Mouse (Mus musculus) CH12.LX (cell line): ENCODE measurements around the gene Grip1. TPM values are rescaled to one million over a fixed set of nuclear protein-coding genes. Genes with fewer than 3 reads are reported as not detected.

Experiments
- DNase-seq: peaks from one replicate; pipeline ENCODE4 v3.0.0-alpha.2; 2013; ENCODE audit errors: extremely low read depth
- H3K27ac ChIP-seq: 2 replicates; pipeline ENCODE4 v1.5.1; 2012; ENCODE audit warnings: low read depth, mild to moderate bottlenecking, control low read depth, moderate library complexity; ENCODE audit not compliant: insufficient read depth
- H3K27me3 ChIP-seq: replicated peaks from 2 replicates; pipeline ENCODE3; 2012; ENCODE audit warnings: inconsistent platforms
- H3K36me3 ChIP-seq, 2 experiments: replicated peaks in 1 of 2; 2 replicates each; pipeline versions ENCODE3 to v1.6.1; 2012; ENCODE audit warnings: inconsistent platforms in 1 of 2, low read length in 1 of 2, mild to moderate bottlenecking in 1 of 2, mixed read lengths in 1 of 2, moderate library complexity in 1 of 2; ENCODE audit not compliant: control insufficient read depth in 1 of 2, insufficient read depth in 1 of 2
- H3K4me1 ChIP-seq, 2 experiments: 2 replicates each; pipeline ENCODE4 v1.6.1; 2012; ENCODE audit warnings: inconsistent platforms in 1 of 2, moderate library complexity in 1 of 2; ENCODE audit not compliant: insufficient read depth in 2 of 2, control insufficient read depth in 1 of 2
- H3K4me2 ChIP-seq: 2 replicates; pipeline ENCODE4 v1.6.1; 2012; ENCODE audit warnings: low read depth, mild to moderate bottlenecking, control low read depth; ENCODE audit not compliant: poor library complexity, insufficient read depth, severe bottlenecking
- H3K4me3 ChIP-seq, 3 experiments: fragments of 150-350 bp in 1 of 3; sonication (generic) in 1 of 3; replicated peaks in 1 of 3; 2 replicates each; pipeline versions ENCODE3 to v1.5.1; 2011 to 2012; ENCODE audit warnings: low read depth in 2 of 3, low read length in 2 of 3, mild to moderate bottlenecking in 2 of 3, moderate library complexity in 2 of 3, control low read depth in 1 of 3, improper control_type of control experiment in 1 of 3, inconsistent platforms in 1 of 3, mixed read lengths in 1 of 3; ENCODE audit not compliant: poor library complexity in 1 of 3
- H3K79me2 ChIP-seq: replicated peaks from 2 replicates; pipeline ENCODE4 v1.6.1; 2012; ENCODE audit warnings: mild to moderate bottlenecking, moderate library complexity; ENCODE audit not compliant: control insufficient read depth, poor library complexity, insufficient read depth, severe bottlenecking; ENCODE audit errors: extremely low read depth
- H3K9ac ChIP-seq: 2 replicates; pipeline ENCODE4 v1.6.1; 2012; ENCODE audit warnings: low read depth, mild to moderate bottlenecking, control low read depth, moderate library complexity; ENCODE audit not compliant: insufficient read depth
- H3K9me3 ChIP-seq: replicated peaks from 2 replicates; pipeline ENCODE3; 2012; ENCODE audit warnings: low read length, inconsistent platforms, mixed read lengths
- CHD1 ChIP-seq: IDR thresholded peaks from 2 replicates; pipeline ENCODE4 v1.6.1; 2012; ENCODE audit warnings: low read depth, low read length, improper control_type of control experiment, inconsistent platforms
- CHD2 ChIP-seq: IDR thresholded peaks from 2 replicates; pipeline ENCODE4 v1.6.1; 2011; ENCODE audit warnings: low read length, improper control_type of control experiment
- E2F4 ChIP-seq: IDR thresholded peaks from 2 replicates; pipeline ENCODE4 v1.6.1; 2011; ENCODE audit warnings: low read depth, low read length, improper control_type of control experiment; ENCODE audit not compliant: insufficient replicate concordance
- ELF1 ChIP-seq: IDR thresholded peaks from 2 replicates; pipeline ENCODE4 v1.6.1; 2014; ENCODE audit warnings: low read depth, mild to moderate bottlenecking, inconsistent platforms, low read length, improper control_type of control experiment
- EP300 ChIP-seq: IDR thresholded peaks from 2 replicates; pipeline ENCODE4 v1.6.1; 2011; ENCODE audit warnings: low read length, improper control_type of control experiment
- ETS1 ChIP-seq: conservative IDR thresholded peaks from 2 replicates; pipeline ENCODE4 v1.6.1; 2012; ENCODE audit warnings: low read depth, mild to moderate bottlenecking, inconsistent platforms, low read length, improper control_type of control experiment, moderate library complexity
- HCFC1 ChIP-seq: IDR thresholded peaks from 2 replicates; pipeline ENCODE4 v1.6.1; 2012; ENCODE audit warnings: low read depth, mild to moderate bottlenecking, inconsistent platforms, low read length, improper control_type of control experiment
- JUN ChIP-seq: IDR thresholded peaks from 2 replicates; pipeline ENCODE4 v1.6.1; 2011; ENCODE audit warnings: low read depth, mild to moderate bottlenecking, low read length, improper control_type of control experiment, moderate library complexity; ENCODE audit not compliant: insufficient read depth
- KAT2A ChIP-seq: IDR thresholded peaks from 2 replicates; pipeline ENCODE4 v1.6.1; 2012; ENCODE audit warnings: low read length, improper control_type of control experiment, inconsistent platforms; ENCODE audit not compliant: insufficient replicate concordance
- MAX ChIP-seq: IDR thresholded peaks from 2 replicates; pipeline ENCODE4 v1.6.1; 2011; ENCODE audit warnings: low read length, improper control_type of control experiment
- MEF2A ChIP-seq: IDR thresholded peaks from 2 replicates; pipeline ENCODE4 v1.6.1; 2014; ENCODE audit warnings: low read depth, mild to moderate bottlenecking, inconsistent platforms, low read length, improper control_type of control experiment, borderline replicate concordance
- MXI1 ChIP-seq: IDR thresholded peaks from 2 replicates; pipeline ENCODE4 v1.6.1; 2011; ENCODE audit warnings: mild to moderate bottlenecking, low read depth, low read length, improper control_type of control experiment
- MYC ChIP-seq: IDR thresholded peaks from 2 replicates; pipeline ENCODE4 v1.6.1; 2011; ENCODE audit warnings: low read depth, mild to moderate bottlenecking, improper control_type of control experiment, low read length
- NELFE ChIP-seq: IDR thresholded peaks from 2 replicates; pipeline ENCODE4 v1.6.1; 2011; ENCODE audit warnings: low read depth, low read length, improper control_type of control experiment
- PAX5 ChIP-seq: IDR thresholded peaks from 2 replicates; pipeline ENCODE4 v1.6.1; 2012; ENCODE audit warnings: low read length, inconsistent platforms, mixed read lengths
- POLR2AphosphoS2 ChIP-seq: IDR thresholded peaks from 2 replicates; pipeline ENCODE4 v1.6.1; 2011; ENCODE audit warnings: low read depth, low read length, improper control_type of control experiment
- RAD21 ChIP-seq: IDR thresholded peaks from 2 replicates; pipeline ENCODE4 v1.6.1; 2011; ENCODE audit warnings: low read depth, mild to moderate bottlenecking, low read length, improper control_type of control experiment, moderate library complexity
- RCOR1 ChIP-seq: conservative IDR thresholded peaks from 2 replicates; pipeline ENCODE4 v1.6.1; 2012; ENCODE audit warnings: low read depth, mild to moderate bottlenecking, inconsistent platforms, low read length, improper control_type of control experiment
- SIN3A ChIP-seq: IDR thresholded peaks from 2 replicates; pipeline ENCODE4 v1.6.1; 2012; ENCODE audit warnings: low read length, improper control_type of control experiment, inconsistent platforms
- SMC3 ChIP-seq: IDR thresholded peaks from 2 replicates; pipeline ENCODE4 v1.6.1; 2011; ENCODE audit warnings: low read depth, low read length, improper control_type of control experiment
- TBP ChIP-seq: conservative IDR thresholded peaks from 2 replicates; pipeline ENCODE4 v1.6.1; 2011; ENCODE audit warnings: low read depth, low read length, improper control_type of control experiment
- ZC3H11A ChIP-seq: IDR thresholded peaks from 2 replicates; pipeline ENCODE4 v1.6.1; 2012; ENCODE audit warnings: low read depth, mild to moderate bottlenecking, inconsistent platforms, low read length, improper control_type of control experiment
- ZKSCAN1 ChIP-seq: IDR thresholded peaks from 2 replicates; pipeline ENCODE4 v1.6.1; 2012; ENCODE audit warnings: low read depth, inconsistent platforms, low read length, improper control_type of control experiment, borderline replicate concordance
- ZNF384 ChIP-seq: IDR thresholded peaks from 2 replicates; pipeline ENCODE4 v1.6.1; 2012; ENCODE audit warnings: low read depth, low read length, improper control_type of control experiment, inconsistent platforms
- dilution Hi-C: fragments of 300-500 bp; cut with MboI; formaldehyde crosslinking; loops from 2 replicates; pipeline ENCODE4 v1.14.3; 2020; ENCODE audit warnings: low sequenced_read_pairs; ENCODE audit not compliant: extremely low pct_unique_long_range_greater_than_20kb, extremely low pct_ligation_motif_present
- in situ Hi-C: fragments of 300-500 bp; cut with MboI; formaldehyde crosslinking; loops from 3 replicates; pipeline ENCODE4 v1.14.3; 2019; ENCODE audit warnings: low sequenced_read_pairs, low pct_ligation_motif_present, low pct_unique_long_range_greater_than_20kb, mixed read lengths
- polyA plus RNA-seq: library from polyadenylated mRNA; unstranded; fragments of >175 nt; gene quantifications from 2 replicates; pipeline ENCODE4 v1.2.1, GENCODE M21; 2012; ENCODE audit warnings: low read depth; ENCODE audit not compliant: insufficient read length
- total RNA-seq, 2 experiments: library from RNA; depleted of rRNA; stranded (reverse); fragments of 300-350 nt in 1 of 2; fragments of >200 nt in 1 of 2; gene quantifications; 2 replicates each; pipeline ENCODE4 v1.2.3; 2012 to 2014

Grip1 gene
- total and polyA plus RNA-seq, 3 experiments, result 0.09 to 0.33 (median 0.13) TPM

DNA sequence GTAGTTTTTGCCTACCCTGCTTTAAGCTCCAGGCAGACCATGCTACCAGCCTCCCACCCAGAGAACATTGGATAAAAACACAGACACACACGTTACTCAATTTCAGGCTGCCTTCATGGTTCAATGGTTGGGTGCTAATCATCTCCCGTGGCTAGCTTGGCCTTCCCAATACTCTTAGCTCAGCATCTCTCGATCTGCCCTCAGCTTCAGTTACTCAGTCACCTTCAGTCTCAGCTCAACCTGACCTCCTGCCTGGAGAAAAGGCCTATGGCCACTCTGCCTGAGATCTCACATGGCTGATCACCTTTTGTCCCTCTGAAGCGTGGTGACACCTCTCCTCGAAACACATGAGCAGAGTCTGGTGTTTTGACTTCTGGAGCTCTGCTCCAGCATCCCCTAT, 379.7 kb downstream of the Grip1 start:
- Histone ChIP-seq H3K4me1 (peaks cover 6 to 21% of the 10 kb centered on the region in 2 experiments), H3K9ac (no peak overlapping the region), H3K27me3 (no peaks in the 10 kb centered on the region), H3K36me3 (no peaks in the 10 kb centered on the region), H3K27ac (no peak overlapping the region), H3K79me2 (no peaks in the 10 kb centered on the region), H3K4me3 (no peak overlapping the region), H3K9me3 (no peaks in the 10 kb centered on the region), H3K4me2 (no peak overlapping the region)
- TF ChIP-seq E2F4, result no peak
- TF ChIP-seq RCOR1, result no peak
- TF ChIP-seq ZNF384, result no peak
- TF ChIP-seq JUN, result no peak
- TF ChIP-seq RAD21, result no peak
- no peak for TF ChIP-seq PAX5
- TF ChIP-seq CHD1, result no peak
- no peak for TF ChIP-seq HCFC1
- no peak for TF ChIP-seq POLR2AphosphoS2
- no peak for TF ChIP-seq ZKSCAN1
- TF ChIP-seq MXI1, result no peak
- in situ Hi-C loops, result no loop called here
- dilution Hi-C loops, result no loop called here
- no peak for DNase-seq

DNA sequence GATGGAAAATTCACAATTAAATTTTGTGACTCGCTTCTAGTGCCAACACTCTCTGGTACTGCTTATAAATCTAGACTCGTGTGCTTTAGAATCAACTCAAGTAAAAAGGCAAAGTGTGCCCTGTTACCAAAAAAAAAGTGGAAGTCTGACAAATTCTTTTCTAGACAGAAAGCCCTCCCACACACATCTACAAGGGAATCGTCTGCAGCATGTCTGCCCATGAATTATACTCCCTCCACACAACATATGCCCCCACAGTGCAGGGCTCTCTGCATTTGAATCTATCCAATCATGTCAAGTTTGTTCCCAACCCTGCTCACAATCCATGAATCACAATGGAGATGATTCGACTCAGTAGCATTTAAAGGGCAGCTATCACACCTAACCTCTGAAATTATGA, 380.5 kb downstream of the Grip1 start:
- in situ Hi-C loops (no loop called here), dilution Hi-C loops (no loop called here)
- no peaks in the 10 kb centered on the region for H3K27me3 ChIP-seq
- DNase-seq, result no peak
- H3K9ac ChIP-seq, result no peak overlapping the region
- TF ChIP-seq ZKSCAN1 (no peak), NELFE (no peak), TBP (no peak), POLR2AphosphoS2 (no peak), MXI1 (no peak), MYC (no peak), ZNF384 (no peak), MAX (no peak), KAT2A (no peak), CHD1 (no peak), MEF2A (no peak), SMC3 (no peak), E2F4 (no peak), ELF1 (no peak), ETS1 (no peak), SIN3A (no peak), EP300 (no peak), ZC3H11A (no peak), RAD21 (no peak), CHD2 (no peak)
- no peaks in the 10 kb centered on the region for H3K79me2 ChIP-seq
- no peaks in the 10 kb centered on the region for H3K9me3 ChIP-seq
- peaks cover 6 to 21% of the 10 kb centered on the region in 2 experiments for H3K4me1 ChIP-seq
- no peaks in the 10 kb centered on the region for H3K36me3 ChIP-seq
- H3K4me3 ChIP-seq, result no peak overlapping the region
- H3K4me2 ChIP-seq, result no peak overlapping the region
- H3K27ac ChIP-seq, result no peak overlapping the region
